Mouse (Mus musculus): ENCODE measurements at regions not wholly inside any gene's neighbourhood (a gene's known extent, or its start where the extent isn't known, plus 50 kb on each side); places are given as distances from the start of the nearest gene placed in this dataset.

GRCm38 (mm10) chr14:54145743-54146741, 107.9 kb downstream of the Dad1 start:
- no peak for TF ChIP-seq EP300 (IDR thresholded peaks at IDR 0.05; ENCODE audit: insufficient read depth, low read depth, low read length)
- TF ChIP-seq CTCF (IDR thresholded peaks at IDR 0.05; ENCODE audit: low read depth, low read length), result no peak
- TF ChIP-seq POLR2A (IDR thresholded peaks at IDR 0.05; ENCODE audit: insufficient read depth, low read length), result no peak
